Mouse (Mus musculus) cerebellum, postnatal 14 days (tissue): ENCODE data around the gene Ranbp2.
"Not testable (repeated sequence)": the region's sequence is repeated elsewhere in the genome, so short reads cannot be mapped to it uniquely, and the experiment has no call there.

Experiments used
- DNase-seq, 2 experiments: peaks; one replicate each; pipeline ENCODE4 v3.0.0; 2021; ENCODE audit warnings: mixed read lengths in 2 of 2

Ranbp2 gene

GRCm38 (mm10) chr10:58497320-58498284, 50.9 kb downstream of the Ranbp2 start, which contains the start of gene Ccdc138:
Gene Ccdc138, plus strand, starts transcription at chr10:58497948.
- peak; percentile 89 to 94 for DNase-seq

GRCm38 (mm10) chr10:58498516-58498915, 51.8 kb downstream of the Ranbp2 start:
- no peak for DNase-seq

GRCm38 (mm10) chr10:58529358-58529757, 82.6 kb downstream of the Ranbp2 start:
- DNase-seq = no peak

GRCm38 (mm10) chr10:58530896-58531790, 84.4 kb downstream of the Ranbp2 start:
- DNase-seq = no peak

- no peak for DNase-seq
These were observed 85.5 kb downstream of the Ranbp2 start for GRCm38 (mm10) chr10:58532177-58532576.

GRCm38 (mm10) chr10:58536276-58536675, 89.6 kb downstream of the Ranbp2 start:
- DNase-seq = not testable (repeated sequence)

GRCm38 (mm10) chr10:58540613-58541012, 93.9 kb downstream of the Ranbp2 start:
- no peak for DNase-seq
